Mouse (Mus musculus): ENCODE measurements at regions not wholly inside any gene's neighbourhood (a gene's known extent, or its start where the extent isn't known, plus 50 kb on each side); places are given as distances from the start of the nearest gene placed in this dataset.

DNA sequence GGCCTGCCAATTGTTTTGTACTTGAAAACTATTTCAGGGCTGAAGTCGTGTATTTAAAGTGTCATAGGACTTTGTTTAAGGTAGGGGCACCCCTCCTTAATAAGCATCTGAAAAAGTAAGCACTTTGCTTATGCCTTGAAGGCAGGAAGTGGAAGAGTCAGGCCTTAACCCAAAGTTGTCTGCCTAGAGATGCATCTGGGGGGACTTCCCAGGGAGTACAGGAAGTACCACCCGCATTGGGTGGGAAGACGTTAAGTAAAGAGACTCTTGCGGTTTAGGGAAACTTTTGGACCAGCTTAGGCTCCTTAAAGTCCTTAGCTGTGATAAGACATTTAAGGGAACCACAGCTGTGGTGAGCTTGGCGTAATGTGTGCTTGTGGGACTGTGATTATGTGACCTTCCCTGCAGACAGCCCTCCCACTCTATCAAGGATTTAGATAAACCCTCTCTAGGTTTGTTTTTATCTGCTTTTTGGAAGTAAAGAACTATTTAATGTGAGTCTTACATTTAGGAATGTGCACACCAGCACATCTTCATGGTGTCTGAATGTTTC is 150.9 kb upstream of the Trib2 start:
- Histone ChIP-seq H3K36me3 (no peaks in the 10 kb centered on the region), H3K4me2 (no peak overlapping the region), H3K4me1 (no peaks in the 10 kb centered on the region), H3K27me3 (no peaks in the 10 kb centered on the region), H3K27ac (no peak overlapping the region), H3K4me3 (no peak overlapping the region), H3K9ac (no peak overlapping the region), H3K9me3 (no peaks in the 10 kb centered on the region)
- WGBS = 39% methylated on average over 5 of the region's 5 CpGs
- no peak for ATAC-seq (ENCODE audit: borderline replicate concordance, extremely low read depth, low FRiP score, low TSS enrichment)

DNA sequence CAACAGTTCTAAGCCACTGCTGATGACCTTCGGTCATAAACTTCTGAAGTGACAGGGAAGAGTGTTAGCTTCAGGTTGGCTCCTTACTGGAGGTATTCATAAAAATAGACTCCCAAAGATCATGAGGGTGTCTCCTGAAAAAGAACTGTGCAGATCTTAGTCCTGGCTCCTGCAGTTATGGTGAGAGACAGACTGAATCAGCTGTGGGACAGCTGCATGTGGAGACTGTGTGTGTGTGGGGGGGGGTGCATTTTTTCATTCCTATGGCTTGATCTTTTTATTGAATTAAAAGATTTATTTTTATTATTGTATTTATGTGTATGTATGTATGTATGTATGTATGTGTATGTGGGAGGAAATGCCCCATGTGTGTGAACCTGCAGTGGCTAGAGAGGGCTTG is 149.9 kb upstream of the Trib2 start:
- Histone ChIP-seq H3K9me3 (no peaks in the 10 kb centered on the region), H3K27ac (no peak overlapping the region), H3K4me1 (no peaks in the 10 kb centered on the region), H3K4me2 (no peak overlapping the region), H3K4me3 (no peak overlapping the region), H3K9ac (no peak overlapping the region), H3K27me3 (no peaks in the 10 kb centered on the region), H3K36me3 (no peaks in the 10 kb centered on the region)
- WGBS = 92% methylated on average over 1 of the region's 1 CpGs
- no peak for ATAC-seq (ENCODE audit: borderline replicate concordance, extremely low read depth, low FRiP score, low TSS enrichment)

DNA sequence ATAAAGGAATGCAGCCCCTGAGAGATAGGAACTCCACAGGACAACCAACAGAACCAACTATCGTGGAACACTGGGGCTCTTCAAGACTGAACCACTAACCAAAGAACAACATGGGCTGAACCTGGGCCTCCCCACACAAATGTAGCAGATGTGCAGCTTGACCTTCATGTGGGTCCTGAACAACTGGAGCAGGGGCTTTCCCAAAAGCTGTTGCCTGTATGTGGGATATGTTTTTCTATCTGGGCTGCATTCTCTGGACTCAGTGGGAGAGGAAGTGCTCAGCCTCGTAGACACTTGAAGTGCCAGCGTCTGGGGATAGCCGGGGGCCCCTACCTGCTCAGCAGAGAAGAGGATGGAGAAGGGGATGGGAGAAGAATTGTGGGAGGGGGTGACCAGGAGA is 149.2 kb upstream of the Trib2 start:
- Histone ChIP-seq H3K9ac (no peak overlapping the region), H3K27me3 (no peaks in the 10 kb centered on the region)
- 73% methylated on average over 4 of the region's 4 CpGs for WGBS

DNA sequence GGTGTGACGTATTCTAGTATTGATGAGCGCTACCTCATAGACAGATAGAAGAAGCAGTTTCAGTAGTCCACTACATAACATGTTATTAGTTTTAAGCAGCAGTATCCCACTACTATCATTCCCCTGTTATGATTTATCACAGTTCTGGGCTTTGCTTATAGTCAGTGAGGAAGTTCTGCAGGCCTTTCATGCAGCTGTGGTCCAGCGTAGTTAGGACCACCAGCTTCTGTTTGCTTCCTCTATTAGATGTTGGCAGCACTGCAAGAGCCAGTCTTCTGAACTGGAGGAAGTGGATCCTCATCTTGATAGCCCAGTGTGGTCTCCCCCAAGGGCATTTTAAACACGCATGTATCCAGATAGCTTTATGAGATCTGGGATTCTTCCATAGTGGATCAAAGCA is 147.4 kb upstream of the Trib2 start:
- WGBS = 83% methylated on average over 4 of the region's 4 CpGs

More for the DNA sequence above, 149.2 kb upstream of the Trib2 start:
- ATAC-seq (ENCODE audit: borderline replicate concordance, extremely low read depth, low FRiP score, low TSS enrichment) = no peak
- Histone ChIP-seq H3K4me1 (no peaks in the 10 kb centered on the region), H3K27ac (no peak overlapping the region), H3K4me3 (no peak overlapping the region), H3K4me2 (no peak overlapping the region), H3K36me3 (no peaks in the 10 kb centered on the region), H3K9me3 (no peaks in the 10 kb centered on the region)

DNA sequence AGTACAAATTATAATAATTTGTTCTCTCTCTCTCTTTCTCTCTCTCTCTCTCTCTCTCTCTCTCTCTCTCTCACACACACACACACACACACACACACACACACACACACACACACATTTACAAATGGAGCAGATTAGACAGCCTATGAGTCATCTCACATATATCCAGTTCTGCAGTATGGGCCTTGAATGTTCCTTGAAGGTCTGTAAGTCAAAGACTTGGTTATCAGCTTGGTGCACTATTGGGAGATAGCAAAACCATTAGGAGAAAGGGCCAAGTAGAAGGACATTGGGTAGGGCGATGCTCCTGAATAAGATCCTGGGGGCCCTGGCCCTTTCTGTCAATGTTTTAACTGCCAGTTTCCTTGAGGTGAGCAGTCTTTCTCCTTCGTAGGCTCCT is 145.1 kb upstream of the Trib2 start:
- no peaks in the 10 kb centered on the region for H3K4me1 ChIP-seq
- H3K27me3 ChIP-seq = no peaks in the 10 kb centered on the region
- no peak overlapping the region for H3K9ac ChIP-seq
- H3K36me3 ChIP-seq = no peaks in the 10 kb centered on the region
- no peak overlapping the region for H3K4me3 ChIP-seq
- no peak overlapping the region for H3K27ac ChIP-seq
- WGBS = 72% methylated on average over 2 of the region's 2 CpGs
- no peak for ATAC-seq (ENCODE audit: borderline replicate concordance, extremely low read depth, low FRiP score, low TSS enrichment)
- H3K4me2 ChIP-seq = no peak overlapping the region
- H3K9me3 ChIP-seq = no peaks in the 10 kb centered on the region

More for the DNA sequence above, 147.4 kb upstream of the Trib2 start:
- Histone ChIP-seq H3K9me3 (no peaks in the 10 kb centered on the region), H3K9ac (no peak overlapping the region), H3K36me3 (no peaks in the 10 kb centered on the region), H3K4me3 (no peak overlapping the region), H3K4me2 (no peak overlapping the region), H3K27me3 (no peaks in the 10 kb centered on the region), H3K4me1 (no peaks in the 10 kb centered on the region), H3K27ac (no peak overlapping the region)
- no peak for ATAC-seq (ENCODE audit: borderline replicate concordance, extremely low read depth, low FRiP score, low TSS enrichment)

DNA sequence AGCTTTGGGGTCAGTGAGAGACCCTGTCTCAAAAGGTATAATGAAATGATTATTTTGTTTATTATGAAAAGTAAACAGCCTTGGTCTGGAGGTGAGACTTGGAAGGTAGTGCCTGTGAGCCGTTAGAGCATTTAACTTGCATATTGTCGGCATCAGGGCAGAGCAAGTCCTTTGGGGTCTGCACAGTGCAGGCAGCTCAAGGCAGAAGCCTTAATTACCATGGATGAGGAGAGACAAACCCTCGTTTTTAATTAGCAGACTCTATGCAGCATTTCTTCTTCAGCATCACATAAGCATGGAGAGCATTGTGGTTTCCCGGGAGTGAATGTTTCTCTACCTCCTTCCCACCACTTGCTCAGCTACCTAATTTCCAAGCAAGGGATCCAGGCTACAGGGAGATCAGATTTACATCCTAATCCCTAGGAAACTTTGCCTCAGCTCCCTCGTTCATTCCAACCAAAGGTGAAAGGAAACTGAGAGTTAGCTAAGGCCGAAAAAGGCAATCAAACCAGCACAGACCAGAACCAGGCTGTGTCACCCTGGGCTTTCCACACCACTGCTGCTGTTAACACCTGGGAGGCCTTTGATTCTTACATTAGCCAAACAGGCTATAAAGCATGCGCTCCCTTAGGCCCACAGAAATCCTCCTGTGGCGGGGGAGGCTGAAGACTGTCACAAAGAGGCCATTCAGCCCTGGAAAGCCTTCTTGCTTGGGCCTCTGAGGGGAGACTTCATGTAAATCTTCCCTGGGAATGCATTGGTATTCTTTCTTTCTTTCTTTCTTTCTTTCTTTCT is 120.9 kb upstream of the Trib2 start:
- Histone ChIP-seq H3K9ac (no peak overlapping the region), H3K27me3 (no peaks in the 10 kb centered on the region), H3K4me3 (no peak overlapping the region), H3K27ac (no peak overlapping the region), H3K9me3 (no peaks in the 10 kb centered on the region), H3K4me1 (no peaks in the 10 kb centered on the region), H3K4me2 (no peak overlapping the region), H3K36me3 (no peaks in the 10 kb centered on the region)
- no peak for ATAC-seq (ENCODE audit: borderline replicate concordance, extremely low read depth, low FRiP score, low TSS enrichment)
- WGBS = 55% methylated on average over 8 of the region's 8 CpGs

DNA sequence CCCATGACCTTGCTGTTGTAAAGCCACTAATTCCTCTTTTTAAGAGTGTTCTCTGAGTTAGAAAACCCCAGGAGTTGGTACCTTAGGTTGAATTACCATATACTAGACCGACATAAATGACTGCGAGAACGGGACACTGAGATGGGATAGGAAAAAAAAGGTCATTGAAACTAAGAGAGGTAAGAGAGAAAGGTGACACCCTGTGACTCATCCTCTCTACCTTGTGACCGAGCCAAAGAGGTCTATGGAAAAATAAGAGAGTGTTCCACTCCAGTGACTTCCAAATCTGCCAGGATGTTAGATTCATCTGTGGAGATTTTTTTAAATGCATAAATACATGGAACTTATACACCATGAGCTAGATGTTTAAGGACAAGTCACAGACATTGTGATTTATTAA is 115.3 kb upstream of the Trib2 start:
- Histone ChIP-seq H3K4me3 (no peak overlapping the region), H3K4me1 (no peaks in the 10 kb centered on the region), H3K36me3 (no peaks in the 10 kb centered on the region), H3K4me2 (no peak overlapping the region), H3K27ac (no peak overlapping the region), H3K27me3 (no peaks in the 10 kb centered on the region), H3K9ac (no peak overlapping the region), H3K9me3 (no peaks in the 10 kb centered on the region)
- WGBS = 89% methylated on average over 4 of the region's 4 CpGs
- ATAC-seq (ENCODE audit: borderline replicate concordance, extremely low read depth, low FRiP score, low TSS enrichment) = no peak

DNA sequence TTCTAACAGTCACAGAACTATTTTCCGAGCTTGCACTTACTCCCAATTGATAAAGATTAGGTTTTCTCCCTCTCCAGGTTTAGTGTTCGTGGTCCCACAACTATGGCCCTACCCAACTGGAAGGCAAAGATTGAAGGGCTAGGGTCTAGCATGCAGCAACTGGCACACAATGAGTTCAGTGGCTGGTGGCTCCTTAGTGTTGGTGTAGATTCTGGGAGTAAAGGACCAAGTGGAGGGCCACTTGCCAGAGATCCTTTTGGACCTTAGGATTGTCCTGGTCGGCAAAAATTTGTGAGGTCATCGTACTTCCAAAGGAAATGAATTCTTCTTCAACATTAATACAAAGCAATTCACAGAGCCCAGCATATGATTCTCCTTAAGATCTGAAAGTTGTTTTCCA is 114.8 kb upstream of the Trib2 start:
- H3K27me3 ChIP-seq = no peaks in the 10 kb centered on the region
- WGBS = 87% methylated on average over 4 of the region's 4 CpGs

DNA sequence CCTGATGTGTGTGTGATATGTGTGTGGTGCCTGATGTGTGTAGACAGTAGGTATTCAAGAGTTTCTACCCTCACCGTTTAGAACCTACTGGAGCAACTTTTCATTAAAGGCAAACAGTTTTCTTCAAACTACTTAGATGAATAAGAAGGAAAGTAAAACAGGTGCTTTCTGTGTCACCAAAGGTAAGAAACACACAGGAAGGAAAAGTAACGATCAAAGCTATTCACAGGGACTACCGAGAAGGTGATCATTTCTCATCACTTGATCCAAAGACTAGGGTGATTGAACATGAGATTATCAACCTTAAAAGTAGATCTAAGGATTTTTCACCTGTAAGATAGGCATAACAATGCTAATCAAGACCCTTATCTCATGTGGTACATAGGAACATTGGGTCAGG is 113.4 kb upstream of the Trib2 start:
- Histone ChIP-seq H3K27me3 (no peaks in the 10 kb centered on the region), H3K9ac (no peak overlapping the region), H3K4me1 (no peaks in the 10 kb centered on the region), H3K27ac (no peak overlapping the region), H3K36me3 (no peaks in the 10 kb centered on the region), H3K4me2 (no peak overlapping the region), H3K4me3 (no peak overlapping the region), H3K9me3 (no peaks in the 10 kb centered on the region)
- no peak for ATAC-seq (ENCODE audit: borderline replicate concordance, extremely low read depth, low FRiP score, low TSS enrichment)
- WGBS = 80% methylated on average over 3 of the region's 3 CpGs

More for the DNA sequence above, 114.8 kb upstream of the Trib2 start:
- H3K4me2 ChIP-seq = no peak overlapping the region
- H3K4me1 ChIP-seq = no peaks in the 10 kb centered on the region
- no peaks in the 10 kb centered on the region for H3K36me3 ChIP-seq
- no peak overlapping the region for H3K4me3 ChIP-seq
- ATAC-seq (ENCODE audit: borderline replicate concordance, extremely low read depth, low FRiP score, low TSS enrichment) = no peak
- H3K9me3 ChIP-seq = no peaks in the 10 kb centered on the region
- no peak overlapping the region for H3K27ac ChIP-seq
- H3K9ac ChIP-seq = no peak overlapping the region

DNA sequence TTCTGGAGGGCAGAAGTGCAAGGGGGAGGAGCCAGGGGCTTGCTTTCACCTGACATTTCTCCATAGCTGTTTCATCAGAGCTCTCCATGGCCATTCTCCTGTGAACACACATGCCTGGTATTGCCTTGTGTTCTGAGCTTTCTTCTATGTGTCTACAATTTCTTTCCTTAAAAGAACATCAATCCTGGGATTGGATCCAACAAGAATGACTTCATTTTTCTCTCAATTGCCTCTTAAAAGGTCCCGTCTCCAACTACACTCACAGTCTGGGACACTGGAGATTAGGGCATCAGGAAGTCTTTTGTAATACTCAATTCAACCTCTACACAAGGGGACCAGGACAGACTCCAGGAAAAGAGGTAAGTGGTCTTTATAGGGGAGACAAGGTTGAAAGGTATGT is 112.8 kb upstream of the Trib2 start:
- 45% methylated on average over 1 of the region's 1 CpGs for WGBS
- no peak overlapping the region for H3K4me2 ChIP-seq
- no peak overlapping the region for H3K4me3 ChIP-seq
- no peaks in the 10 kb centered on the region for H3K36me3 ChIP-seq
- ATAC-seq (ENCODE audit: borderline replicate concordance, extremely low read depth, low FRiP score, low TSS enrichment) = no peak
- H3K27ac ChIP-seq = no peak overlapping the region
- no peak overlapping the region for H3K9ac ChIP-seq
- H3K27me3 ChIP-seq = no peaks in the 10 kb centered on the region
- H3K4me1 ChIP-seq = no peaks in the 10 kb centered on the region
- no peaks in the 10 kb centered on the region for H3K9me3 ChIP-seq

DNA sequence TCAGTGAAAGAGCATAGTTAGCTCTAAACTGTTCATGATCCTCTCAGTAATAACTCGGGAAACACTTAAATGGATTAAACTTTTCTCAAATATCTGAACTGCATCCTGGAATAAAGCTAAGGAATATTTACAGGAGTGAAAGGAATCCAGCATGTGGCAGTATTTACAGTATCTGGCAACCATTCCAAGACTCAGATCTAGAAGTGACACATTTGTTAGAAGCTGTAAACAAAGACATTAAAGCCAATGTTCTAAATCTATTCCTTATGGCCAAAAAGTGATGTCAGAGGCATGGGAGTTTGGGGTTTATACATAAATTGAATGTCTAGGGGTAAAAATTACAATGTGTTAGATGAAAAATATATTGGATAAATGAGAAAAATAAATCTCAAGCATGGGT is 101.6 kb upstream of the Trib2 start:
- H3K4me1 ChIP-seq = no peaks in the 10 kb centered on the region

DNA sequence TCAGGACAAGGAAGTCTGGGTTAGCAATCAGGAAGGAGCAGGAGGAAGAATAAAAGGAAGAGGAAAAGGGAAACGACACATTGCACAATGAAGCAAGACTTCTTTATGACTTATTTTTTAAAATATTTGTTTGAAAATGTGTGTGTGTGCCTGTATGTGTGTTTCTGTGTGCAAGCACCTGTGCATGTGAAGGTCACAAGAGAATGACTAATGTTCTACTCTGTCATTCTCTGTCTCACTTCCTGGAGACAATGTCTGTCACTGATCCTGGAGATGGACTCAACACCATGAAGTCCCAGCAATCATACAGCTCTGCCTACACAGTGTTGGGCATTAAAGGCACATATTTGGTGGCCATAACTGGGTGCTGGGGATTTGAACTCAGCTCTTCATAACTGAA is 96.2 kb upstream of the Trib2 start:
- H3K9me3 ChIP-seq = no peaks in the 10 kb centered on the region
- WGBS = 55% methylated on average over 1 of the region's 1 CpGs
- H3K4me3 ChIP-seq = no peak overlapping the region
- H3K4me1 ChIP-seq = no peaks in the 10 kb centered on the region
- H3K36me3 ChIP-seq = no peaks in the 10 kb centered on the region
- ATAC-seq (ENCODE audit: borderline replicate concordance, extremely low read depth, low FRiP score, low TSS enrichment) = no peak
- H3K27ac ChIP-seq = no peak overlapping the region
- H3K4me2 ChIP-seq = no peak overlapping the region
- no peak overlapping the region for H3K9ac ChIP-seq
- no peaks in the 10 kb centered on the region for H3K27me3 ChIP-seq

More for the DNA sequence above, 101.6 kb upstream of the Trib2 start:
- Histone ChIP-seq H3K27me3 (no peaks in the 10 kb centered on the region), H3K36me3 (no peaks in the 10 kb centered on the region), H3K4me3 (no peak overlapping the region), H3K9ac (no peak overlapping the region), H3K27ac (no peak overlapping the region), H3K9me3 (no peaks in the 10 kb centered on the region), H3K4me2 (no peak overlapping the region)
- 53% methylated on average over 1 of the region's 1 CpGs for WGBS
- ATAC-seq (ENCODE audit: borderline replicate concordance, extremely low read depth, low FRiP score, low TSS enrichment) = no peak
